Mouse (Mus musculus) liver, postnatal 0 days (tissue): ENCODE data around the gene Snapc1.

Experiments used
- CTCF ChIP-seq: sonication (generic); IDR thresholded peaks from 2 replicates; pipeline ENCODE4 v1.5.1; 2016; ENCODE audit warnings: antibody characterized with exemption, low read depth
- EP300 ChIP-seq: IDR thresholded peaks from 2 replicates; pipeline ENCODE4 v1.6.1; 2016; ENCODE audit warnings: antibody characterized with exemption, low read depth, mild to moderate bottlenecking

DNA sequence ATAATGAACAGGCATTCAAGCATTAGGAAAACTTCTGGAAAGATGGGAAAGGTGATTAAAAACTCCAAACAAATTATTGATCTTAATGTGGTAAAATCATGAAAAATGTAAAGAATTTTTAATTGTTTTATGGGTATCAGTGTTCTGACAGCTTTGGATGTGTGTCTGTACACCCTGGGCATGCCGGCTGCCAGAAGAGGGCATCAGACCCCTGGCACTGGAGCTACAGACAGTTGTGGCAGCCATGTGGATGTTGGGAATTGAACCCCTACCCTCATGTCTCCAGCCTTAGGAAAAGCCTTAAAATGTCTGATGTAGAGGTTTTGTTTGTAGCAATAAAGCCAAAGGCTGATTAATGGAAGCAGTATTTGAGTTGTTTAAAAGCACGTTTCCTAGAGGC is 60.6 kb downstream of the Snapc1 start:
- TF ChIP-seq EP300 (no peak), CTCF (no peak)
